Mouse (Mus musculus): ENCODE results near the gene Gnptab.

DNA sequence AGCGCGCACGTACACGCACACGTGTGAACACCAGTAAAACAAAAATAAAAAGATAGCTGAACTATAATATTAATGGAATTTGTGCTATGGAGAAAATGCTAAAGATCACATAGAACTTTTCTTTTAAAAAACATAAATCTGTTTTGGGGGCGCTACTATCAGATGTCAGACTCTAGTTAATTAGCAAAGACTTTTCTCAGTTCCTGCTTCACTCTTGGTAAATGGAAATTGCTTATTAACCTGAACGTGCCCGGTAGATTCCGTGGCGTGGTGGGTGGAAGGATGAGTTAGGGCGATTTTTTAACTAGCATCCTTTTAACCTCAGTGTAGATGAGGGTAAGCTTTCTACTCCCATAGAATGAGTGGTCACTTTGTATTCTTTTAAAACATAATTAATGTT is 6.4 kb downstream of the Gnptab start:
- TF ChIP-seq CTCF (IDR thresholded peaks at IDR 0.05; ENCODE audit: extremely low read depth, insufficient read depth, low read length): no peak
- TF ChIP-seq POLR2A (IDR thresholded peaks at IDR 0.05; ENCODE audit: extremely low read depth, insufficient read depth, low read length): no peak

Measured in cortical plate, adult 2 months (tissue).